Mouse (Mus musculus) 3134 (cell line): ENCODE data around the gene Spsb1.

ENCODE experiments used
- DNase-seq: peaks from one replicate; pipeline ENCODE4 v3.0.0-alpha.2; 2011; ENCODE audit warnings: low spot score; ENCODE audit not compliant: insufficient read length; ENCODE audit errors: extremely low read depth

The Spsb1 gene

DNA sequence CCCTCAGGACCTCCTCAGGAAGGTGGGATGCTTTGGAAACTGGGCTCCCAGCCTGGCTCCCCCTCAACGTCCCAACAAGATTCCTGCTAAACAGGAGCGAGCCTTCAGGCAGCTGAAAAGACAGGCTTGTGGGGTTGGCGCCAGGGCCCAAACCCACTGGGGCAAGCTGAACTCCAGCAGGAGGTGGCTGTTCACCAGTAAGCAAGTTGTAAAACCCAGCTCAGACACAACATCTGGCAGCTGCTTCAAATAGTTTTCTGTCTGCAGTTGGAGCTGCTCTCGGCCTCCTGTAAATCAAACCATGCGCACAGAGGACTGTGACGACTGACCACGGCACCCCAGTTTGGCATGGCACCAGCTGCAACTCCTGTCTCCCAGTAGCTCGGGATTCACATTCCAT lies 64.3 kb downstream of the Spsb1 start:
- no peak for DNase-seq

DNA sequence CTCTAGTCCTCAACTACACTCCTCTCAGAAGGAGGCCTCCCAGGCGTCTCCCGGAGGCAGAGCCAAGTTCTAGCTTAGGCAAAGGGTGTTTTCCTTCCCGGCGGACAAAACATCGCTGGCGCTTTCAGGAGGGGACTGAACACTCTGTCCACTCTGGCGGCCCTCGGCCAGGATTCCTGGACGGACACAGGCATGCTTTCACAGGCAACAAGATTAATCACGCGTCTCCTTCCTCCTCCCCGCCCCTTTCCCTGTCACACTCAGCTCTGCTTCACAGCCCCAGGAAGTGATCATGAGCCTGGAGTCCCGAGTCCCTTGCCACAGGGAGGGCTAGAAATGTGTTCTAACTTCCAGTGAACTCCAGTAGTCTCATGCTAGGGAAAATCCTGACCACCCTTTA lies 65.0 kb downstream of the Spsb1 start:
- DNase-seq = no peak

DNA sequence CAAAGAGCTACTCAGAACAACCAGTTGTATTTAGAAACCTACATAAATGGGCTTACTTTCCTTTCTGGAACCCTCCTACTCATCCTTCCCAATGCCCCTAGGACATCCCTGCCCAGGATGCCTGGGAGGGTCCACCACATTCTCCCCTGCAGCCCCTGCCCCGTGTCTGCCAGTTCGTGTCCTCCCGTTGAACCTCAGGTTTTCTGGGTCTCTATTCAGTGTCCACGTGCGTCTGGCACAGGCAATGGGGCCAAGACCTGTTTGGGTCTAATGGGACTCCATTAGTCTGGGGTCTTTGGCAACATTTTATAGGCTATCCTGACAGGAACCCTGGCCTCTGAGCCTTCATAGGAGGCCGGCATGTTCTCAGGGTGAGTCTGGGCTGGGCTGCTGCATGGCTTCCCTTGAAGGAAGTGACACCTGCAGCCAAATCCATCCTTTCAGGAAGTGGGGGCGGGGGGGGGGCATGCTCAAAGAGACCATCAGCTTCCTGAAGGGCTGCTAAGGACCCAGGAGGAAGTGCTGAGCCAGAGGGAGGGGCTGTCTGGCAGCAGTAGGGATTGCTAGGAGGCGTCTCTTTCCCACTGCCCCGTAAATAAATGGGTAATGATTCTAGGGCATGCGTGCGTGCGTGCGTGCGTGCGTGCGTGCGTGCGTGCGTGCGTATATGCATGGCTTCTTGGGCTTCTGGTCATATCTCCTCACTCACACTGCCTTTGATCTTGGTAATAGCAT lies 65.9 kb downstream of the Spsb1 start:
- no peak for DNase-seq

DNA sequence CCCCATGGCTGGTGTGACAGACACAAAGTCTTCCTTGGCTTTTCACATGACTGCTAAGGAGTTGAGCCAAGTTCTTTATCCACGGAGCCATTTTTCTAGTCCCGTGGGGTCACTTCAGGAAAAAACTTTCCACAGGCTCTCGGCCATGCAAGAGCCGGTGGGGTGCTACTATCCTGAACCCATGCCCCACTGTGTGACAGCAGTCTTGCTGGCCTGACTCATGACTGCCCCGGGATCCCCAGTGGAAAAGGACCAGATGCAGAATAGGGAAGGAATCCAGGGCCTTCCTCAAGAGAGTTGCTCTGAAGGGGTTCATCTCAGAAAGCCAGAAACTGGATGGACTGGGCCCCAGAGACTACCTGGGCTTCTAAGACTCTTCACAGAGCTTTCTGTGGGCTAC lies 66.7 kb downstream of the Spsb1 start:
- no peak for DNase-seq

- no peak for DNase-seq
These were observed 68.3 kb downstream of the Spsb1 start for GRCm38 (mm10) chr4:149886298-149887271.

DNA sequence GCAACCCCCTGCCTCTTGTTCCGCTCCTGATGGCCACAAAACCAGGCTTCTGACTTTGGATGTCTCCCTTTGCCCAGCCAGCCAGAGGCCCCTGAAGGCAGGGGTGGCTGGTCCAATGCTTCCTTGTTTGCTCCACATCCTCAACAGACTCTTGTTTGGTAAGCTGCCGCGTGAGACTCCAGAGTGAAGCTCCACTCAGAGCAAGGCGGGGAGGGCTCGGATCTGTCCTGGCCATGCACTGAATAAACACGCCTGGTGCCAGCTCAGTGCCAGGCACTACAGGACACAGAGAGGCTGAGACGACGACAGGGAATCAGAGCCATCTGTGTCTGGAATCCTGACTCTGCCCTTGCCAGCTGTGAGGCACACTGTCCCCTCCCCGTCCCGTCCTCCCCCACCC lies 70.9 kb downstream of the Spsb1 start:
- no peak for DNase-seq

DNA sequence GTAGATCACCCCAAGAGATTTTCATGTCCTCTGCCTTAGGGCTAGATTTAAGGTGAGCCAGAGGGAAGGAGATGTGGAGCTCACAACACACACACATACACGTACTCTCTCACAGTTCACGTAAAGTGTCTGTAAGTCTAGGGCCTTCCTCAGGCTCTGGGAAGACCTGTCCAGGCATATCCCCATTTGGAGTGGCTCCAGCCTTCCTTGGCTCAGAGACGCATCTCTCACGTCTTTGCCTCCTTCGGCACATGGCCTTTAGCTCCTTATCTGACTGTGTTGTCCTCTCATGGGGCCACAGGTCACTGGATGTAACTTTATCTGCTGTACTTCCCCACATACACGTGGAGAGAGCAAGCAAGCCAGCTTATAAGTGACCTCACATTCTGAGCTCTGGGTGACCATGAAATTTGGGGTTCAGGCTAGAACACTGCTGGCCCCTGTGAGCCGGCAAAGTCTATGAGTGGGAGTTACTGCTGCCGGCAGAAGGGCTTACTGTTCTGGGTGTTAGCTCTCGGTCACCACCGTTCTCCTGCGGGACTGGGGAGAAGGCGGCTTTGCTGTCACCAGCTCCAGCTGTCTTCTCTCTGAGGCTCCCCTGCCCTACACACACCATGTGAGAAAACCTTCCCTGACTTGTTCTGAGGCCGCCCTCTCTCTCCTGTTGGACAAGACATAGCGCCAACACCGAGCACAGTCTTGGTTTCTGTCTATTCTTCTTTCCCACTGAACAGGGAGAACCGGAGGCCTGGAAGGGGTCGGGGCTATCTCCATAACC lies 72.5 kb downstream of the Spsb1 start:
- no peak for DNase-seq

- DNase-seq = no peak
These were observed 73.9 kb downstream of the Spsb1 start for GRCm38 (mm10) chr4:149880908-149881307.

GRCm38 (mm10) chr4:149879980-149880379 lies 74.9 kb downstream of the Spsb1 start:
- no peak for DNase-seq

GRCm38 (mm10) chr4:149878021-149878449 lies 76.8 kb downstream of the Spsb1 start:
- no peak for DNase-seq

DNA sequence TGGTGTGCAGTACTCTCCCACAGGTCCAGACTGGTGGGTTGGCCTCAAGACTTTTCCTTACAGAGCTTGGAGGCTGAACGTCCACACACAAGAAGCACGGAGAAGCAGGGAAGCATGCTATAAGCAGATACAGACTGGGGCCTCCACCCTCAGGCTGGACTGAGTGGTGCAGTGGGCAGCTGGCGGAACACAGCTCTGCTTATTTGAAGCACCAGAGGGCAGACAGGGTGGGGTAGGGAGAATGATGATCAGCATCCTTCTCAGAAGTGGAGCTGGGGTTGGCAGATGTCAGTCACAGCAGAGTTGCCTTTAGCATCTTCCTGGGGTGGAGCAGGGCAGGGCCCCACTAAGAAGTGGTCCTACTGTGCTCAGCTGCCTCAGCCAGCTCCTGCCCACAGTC lies 77.6 kb downstream of the Spsb1 start:
- no peak for DNase-seq

DNA sequence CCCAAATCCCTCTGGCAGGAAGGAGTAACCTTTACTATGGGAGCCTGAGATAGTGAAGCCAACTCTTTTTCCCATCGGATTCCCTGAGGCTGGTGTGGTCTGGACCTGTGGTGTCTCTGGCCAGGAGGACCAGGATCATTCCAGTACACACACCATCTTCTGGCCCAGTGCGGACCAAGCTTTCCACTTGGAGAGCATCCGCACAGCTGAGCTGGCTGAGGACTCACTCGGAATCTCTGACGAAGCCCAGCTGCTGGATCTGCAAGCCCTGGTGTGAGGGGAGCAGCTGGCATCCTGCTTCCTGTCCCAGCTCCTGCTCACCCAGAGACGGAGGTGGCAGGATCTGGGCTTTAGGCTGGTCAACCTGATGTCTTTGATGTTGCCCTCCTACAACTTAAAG lies 78.1 kb downstream of the Spsb1 start:
- DNase-seq = peak; percentile 53

DNA sequence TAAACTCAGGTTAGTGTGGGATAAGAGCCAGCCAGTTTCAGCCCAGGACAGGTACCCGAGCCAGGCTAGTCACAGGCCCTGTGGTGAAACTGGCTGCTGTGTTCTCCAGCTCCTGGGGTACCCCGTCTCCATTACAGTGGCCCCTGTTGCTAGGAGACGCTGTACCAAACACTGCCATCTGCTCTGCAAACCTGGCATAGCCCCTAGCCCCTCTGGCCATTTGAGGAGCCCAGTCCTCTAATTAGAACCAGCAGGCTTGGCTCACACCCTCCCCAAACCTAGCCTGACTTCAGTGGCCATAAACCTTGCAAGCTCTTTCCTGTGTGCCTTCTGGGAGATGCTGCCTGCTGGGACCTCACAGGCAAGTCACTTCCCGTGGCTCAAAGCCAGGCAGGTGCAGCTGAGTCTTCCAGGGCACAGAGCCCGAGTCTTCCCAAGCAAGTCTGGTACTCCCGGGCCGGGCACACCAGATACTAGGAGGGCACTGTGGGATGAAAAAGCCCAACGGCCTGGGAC lies 78.8 kb downstream of the Spsb1 start:
- DNase-seq = no peak

GRCm38 (mm10) chr4:149875296-149875695 lies 79.5 kb downstream of the Spsb1 start:
- DNase-seq = peak; percentile 25

- no peak for DNase-seq
These were observed 82.6 kb downstream of the Spsb1 start for GRCm38 (mm10) chr4:149872236-149872635.

DNA sequence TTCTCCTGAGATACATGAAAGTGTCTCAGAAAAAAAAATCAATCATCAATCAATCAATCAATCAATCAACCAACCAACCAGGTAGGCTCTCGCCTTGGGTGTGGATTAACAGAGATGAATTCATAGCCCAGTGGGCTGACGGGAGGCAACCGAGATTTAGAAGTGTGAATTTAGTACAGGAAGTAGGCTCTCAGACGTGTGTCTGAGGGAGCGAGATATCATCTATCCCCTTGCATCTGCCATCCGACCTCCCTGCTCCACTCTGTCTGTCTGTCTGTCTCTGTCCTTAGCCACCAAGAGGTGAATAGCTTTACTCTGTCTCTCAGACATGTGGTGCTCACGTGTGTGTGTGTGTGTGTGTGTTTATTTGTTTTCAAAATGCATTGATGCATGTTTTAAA lies 83.3 kb downstream of the Spsb1 start:
- no peak for DNase-seq

GRCm38 (mm10) chr4:149871014-149871413 lies 83.8 kb downstream of the Spsb1 start:
- DNase-seq = no peak

DNA sequence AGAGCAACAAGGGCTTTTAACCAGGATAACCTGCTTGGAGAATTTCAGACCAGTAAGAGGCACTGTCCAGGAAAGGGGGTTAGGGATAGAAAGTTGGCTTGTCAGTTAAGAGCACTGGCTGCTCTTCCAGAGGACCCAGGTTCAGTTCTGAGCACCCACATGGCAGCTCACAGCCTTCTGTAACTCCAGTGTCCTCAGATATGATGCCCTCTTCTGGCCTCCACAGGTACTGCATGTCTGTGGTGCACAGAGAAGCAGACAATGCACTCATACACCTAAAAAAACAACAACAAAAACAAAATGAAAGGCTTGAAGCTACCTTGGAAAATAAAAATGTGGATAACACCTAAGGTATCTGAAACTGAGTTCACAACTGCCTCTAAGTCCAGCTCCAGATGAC lies 84.4 kb downstream of the Spsb1 start:
- DNase-seq = no peak

DNA sequence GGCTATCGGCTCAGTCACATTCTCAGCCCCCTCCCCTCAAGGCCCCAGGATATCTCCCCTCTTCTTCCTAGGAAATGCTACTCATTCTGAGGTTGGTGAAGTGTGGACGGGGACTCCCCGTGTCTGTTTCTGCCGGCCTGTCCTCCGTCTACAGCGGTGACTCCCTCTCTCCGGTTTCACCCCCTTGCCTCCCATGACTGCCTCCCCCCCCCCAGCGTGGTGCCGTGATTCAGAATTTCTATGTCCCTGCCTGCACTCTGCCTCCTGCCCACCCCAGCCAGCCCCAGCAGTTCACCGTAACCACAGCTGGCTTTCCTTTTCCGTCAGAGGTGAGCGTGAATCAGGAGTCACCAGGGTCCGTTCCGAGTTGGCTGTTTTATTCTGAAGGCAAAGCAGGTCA lies 86.1 kb downstream of the Spsb1 start:
- no peak for DNase-seq

DNA sequence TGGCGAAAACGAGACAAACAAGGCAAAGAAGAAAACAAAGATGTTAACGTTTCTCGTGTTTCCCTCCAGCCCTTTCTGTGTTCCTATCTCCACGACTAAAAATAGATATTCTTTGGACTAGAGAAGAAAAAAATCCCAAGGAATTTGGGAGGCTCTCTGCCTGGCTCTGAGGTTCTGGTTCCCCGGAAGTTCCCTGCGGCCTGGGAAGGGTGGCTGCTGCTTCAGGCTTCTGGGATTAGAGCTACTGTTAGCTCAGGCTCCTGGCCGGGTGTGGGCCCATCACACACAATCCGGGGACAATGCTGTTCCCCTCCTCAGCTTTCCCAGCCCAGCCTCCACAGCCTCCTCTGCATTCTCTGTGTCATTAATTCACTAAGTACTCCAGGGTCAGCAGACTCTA lies 86.8 kb downstream of the Spsb1 start:
- no peak for DNase-seq

- DNase-seq = no peak
These were observed 87.5 kb downstream of the Spsb1 start for GRCm38 (mm10) chr4:149867351-149867750.
